Mouse (Mus musculus) liver, embryonic 14.5 days (tissue): ENCODE data around the gene Cct8l1. TPM values are rescaled to one million over a fixed set of nuclear protein-coding genes. Genes with fewer than 3 reads are reported as not detected.

ENCODE experiments used
- ATAC-seq: fragments of 200-750 bp; cut with Nextera tagmentation; 2 replicates; pipeline ENCODE4 v1.8.0; 2017; ENCODE audit warnings: moderate number of reproducible peaks, mild to moderate bottlenecking, moderate library complexity; ENCODE audit not compliant: insufficient read depth
- DNase-seq, 3 experiments: peaks; one replicate each; pipeline ENCODE4 v3.0.0-alpha.2; 2012 to 2013; ENCODE audit warnings: low read depth in 3 of 3, low spot score in 3 of 3
- H3K27ac ChIP-seq: fragments of 300-500 bp; sonication (generic); 2 replicates; pipeline ENCODE4 v1.5.1; 2014; ENCODE audit warnings: moderate library complexity, mild to moderate bottlenecking, control low read depth, inconsistent platforms
- H3K27me3 ChIP-seq: fragments of 300-500 bp; sonication (generic); 2 replicates; pipeline ENCODE4 v1.6.1; 2014; ENCODE audit warnings: mild to moderate bottlenecking, low read length, moderate library complexity; ENCODE audit not compliant: control insufficient read depth, insufficient read depth
- H3K36me3 ChIP-seq: fragments of 300-500 bp; sonication (generic); replicated peaks from 2 replicates; pipeline ENCODE4 v1.6.1; 2014; ENCODE audit warnings: low read depth; ENCODE audit not compliant: control insufficient read depth, insufficient read depth
- H3K4me1 ChIP-seq, 2 experiments: fragments of 200-500 bp in 1 of 2; fragments of 300-500 bp in 1 of 2; sonication (generic) in 1 of 2; replicated peaks; 2 replicates each; pipeline ENCODE4 v1.6.1; 2012 to 2014; ENCODE audit warnings: antibody characterized with exemption in 1 of 2, inconsistent platforms in 1 of 2, low read length in 1 of 2; ENCODE audit not compliant: control insufficient read depth in 2 of 2, insufficient read depth in 2 of 2
- H3K4me2 ChIP-seq: fragments of 300-500 bp; sonication (generic); 2 replicates; pipeline ENCODE4 v1.6.1; 2014; ENCODE audit warnings: low read depth, mild to moderate bottlenecking, control low read depth, moderate library complexity
- H3K4me3 ChIP-seq, 2 experiments: fragments of 200-500 bp in 1 of 2; fragments of 300-500 bp in 1 of 2; sonication (generic) in 1 of 2; 2 replicates each; pipeline ENCODE4 v1.5.1; 2012 to 2014; ENCODE audit warnings: low read depth in 2 of 2, low read length in 2 of 2, mild to moderate bottlenecking in 2 of 2, control low read depth in 1 of 2, inconsistent platforms in 1 of 2, moderate library complexity in 1 of 2; ENCODE audit not compliant: insufficient read depth in 1 of 2
- H3K9ac ChIP-seq: fragments of 300-500 bp; sonication (generic); replicated peaks from 2 replicates; pipeline ENCODE4 v1.6.1; 2014; ENCODE audit warnings: mild to moderate bottlenecking, control low read depth, moderate library complexity
- H3K9me3 ChIP-seq: fragments of 300-500 bp; sonication (generic); 2 replicates; pipeline ENCODE4 v1.6.1; 2016; ENCODE audit warnings: low read length, mixed read lengths; ENCODE audit not compliant: control insufficient read depth
- CTCF ChIP-seq: IDR thresholded peaks from 2 replicates; pipeline ENCODE4 v1.5.1; 2016; ENCODE audit warnings: antibody characterized with exemption, low read depth, control low read depth
- EP300 ChIP-seq: IDR thresholded peaks from 2 replicates; pipeline ENCODE4 v1.6.1; 2016; ENCODE audit warnings: antibody characterized with exemption, low read depth
- WGBS: fragments of 180-500 bp; shearing (Covaris S2); extraction: QIAGEN DNeasy Blood & Tissue Kit; methylation state at CpG from one replicate; pipeline ENCODE4 v1.1.7; 2014; ENCODE audit not compliant: insufficient replicate concordance; 5-methylcytosine and 5-hydroxymethylcytosine counted together
- polyA plus RNA-seq, 2 experiments: library from polyadenylated mRNA; depleted of rRNA in 1 of 2; stranded (reverse) in 1 of 2; unstranded in 1 of 2; fragments of >200 nt; fragmentation: Nextera tagmentation in 1 of 2; extraction: Ambion mirVana in 1 of 2; gene quantifications; 2 replicates each; pipeline versions ENCODE4 v1.2.1 to v1.2.3; 2012 to 2014

Gene Cct8l1
- polyA plus RNA-seq (2012; rRNA removed) (not detected in 2 replicates), polyA plus RNA-seq (2014; fragmentation: Nextera tagmentation; extraction: Ambion mirVana) (not detected in 2 replicates)

DNA sequence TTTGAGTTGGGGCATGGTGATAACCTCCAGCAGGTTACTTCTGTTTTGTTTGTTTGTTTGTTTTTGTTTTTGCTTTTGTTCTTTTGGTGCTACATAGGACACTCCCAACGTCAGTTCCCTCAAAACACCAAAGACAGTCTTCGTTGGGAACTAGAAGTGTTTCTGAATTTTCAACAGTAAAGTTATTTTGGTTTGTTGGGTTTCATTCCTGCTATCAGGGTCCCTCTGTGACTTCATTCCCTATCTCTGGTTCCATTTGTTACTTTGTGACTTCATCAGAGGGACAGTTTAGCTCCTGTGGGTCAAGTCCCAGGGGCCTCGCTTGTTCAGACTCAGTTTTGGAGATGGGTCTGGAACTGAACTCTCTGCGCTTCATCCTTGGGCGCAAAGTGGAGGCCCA, at the start of gene Cct8l1:
Gene Cct8l1, plus strand, starts transcription at position 301 of the 400 bp plus-strand sequence.
- no peak for ATAC-seq
- no peaks in the 10 kb centered on the region for H3K9me3 ChIP-seq

DNA sequence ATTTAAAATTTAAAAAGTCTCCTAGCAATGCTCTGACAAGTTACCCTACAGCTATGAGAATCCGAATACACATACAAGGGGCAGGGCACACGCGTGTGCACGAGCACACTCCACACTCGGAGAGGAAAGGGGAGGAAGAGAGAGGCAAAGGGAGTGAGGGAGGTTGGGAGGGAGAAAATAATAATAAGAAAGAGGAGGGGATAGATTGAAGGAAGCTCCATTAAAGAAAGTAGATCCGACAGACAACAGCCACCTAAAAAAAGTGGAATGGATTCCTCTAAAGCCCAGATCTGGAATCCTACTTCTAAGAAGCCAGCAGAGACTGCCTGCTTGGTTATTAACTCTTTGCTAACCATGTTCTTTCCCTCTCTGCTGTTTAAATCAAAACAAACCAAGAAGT, 43.8 kb upstream of the Cct8l1 start:
- no peak for ATAC-seq
- TF ChIP-seq EP300: no peak
- TF ChIP-seq CTCF: no peak
- no peak overlapping the region for H3K9ac ChIP-seq
- 15% methylated on average over 6 of the region's 6 CpGs for WGBS
- peak overlapping the region; percentile 11; the same call in 1 of the 2 replicates for H3K4me2 ChIP-seq
- H3K36me3 ChIP-seq: no peaks in the 10 kb centered on the region
- no peak for DNase-seq
- peaks cover 2 to 6% of the 10 kb centered on the region in 2 experiments; a peak in 2 of 4 replicates for H3K4me1 ChIP-seq
- H3K27me3 ChIP-seq: no peaks in the 10 kb centered on the region
- no peaks in the 10 kb centered on the region for H3K9me3 ChIP-seq
- no peak overlapping the region for H3K27ac ChIP-seq
- H3K4me3 ChIP-seq: peak overlapping the region in 1 of 2 experiments; percentile 55; a peak in 1 of 4 replicates

More for the DNA sequence above, at the start of gene Cct8l1:
- no peaks in the 10 kb centered on the region for H3K27me3 ChIP-seq
- no peak within 1 kb of the TSS for H3K27ac ChIP-seq
- H3K36me3 ChIP-seq: no peaks in the 10 kb centered on the region
- TF ChIP-seq CTCF (no peak), EP300 (no peak)
- no peak for DNase-seq
- H3K4me3 ChIP-seq: no peak within 1 kb of the TSS
- no peak within 1 kb of the TSS for H3K9ac ChIP-seq
- no peak within 1 kb of the TSS for H3K4me2 ChIP-seq
- H3K4me1 ChIP-seq: no peaks in the 10 kb centered on the region
- 72% methylated on average over 5 of the region's 5 CpGs for WGBS

DNA sequence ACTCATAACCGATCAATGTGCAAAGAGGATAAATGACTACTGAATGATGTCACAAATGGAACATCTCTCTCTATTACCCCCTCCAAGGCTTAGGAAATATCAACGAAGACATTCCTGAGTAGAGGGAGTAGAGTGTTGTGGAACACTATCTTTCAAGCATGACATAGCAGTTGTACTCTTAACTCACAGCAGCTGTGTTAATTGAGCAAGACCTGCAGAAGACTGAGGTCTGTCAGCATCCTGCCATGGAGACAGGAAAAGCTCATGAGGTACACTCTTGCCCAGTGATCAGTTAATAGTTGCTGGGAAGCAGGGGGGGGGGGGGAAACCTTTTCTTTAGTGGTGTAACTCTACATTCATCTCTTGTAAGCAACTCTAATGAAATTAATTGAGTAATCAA, 40.1 kb upstream of the Cct8l1 start:
- ATAC-seq (no peak), DNase-seq (no peak)
- Histone ChIP-seq H3K36me3 (no peaks in the 10 kb centered on the region), H3K4me1 (peaks cover 2 to 9% of the 10 kb centered on the region in 2 experiments; a peak in 2 of 4 replicates), H3K27me3 (no peaks in the 10 kb centered on the region), H3K4me3 (no peak overlapping the region), H3K27ac (no peak overlapping the region), H3K9ac (no peak overlapping the region), H3K9me3 (no peaks in the 10 kb centered on the region), H3K4me2 (no peak overlapping the region)
- TF ChIP-seq EP300: no peak
- TF ChIP-seq CTCF: no peak
- 44% methylated on average over 2 of the region's 2 CpGs for WGBS

DNA sequence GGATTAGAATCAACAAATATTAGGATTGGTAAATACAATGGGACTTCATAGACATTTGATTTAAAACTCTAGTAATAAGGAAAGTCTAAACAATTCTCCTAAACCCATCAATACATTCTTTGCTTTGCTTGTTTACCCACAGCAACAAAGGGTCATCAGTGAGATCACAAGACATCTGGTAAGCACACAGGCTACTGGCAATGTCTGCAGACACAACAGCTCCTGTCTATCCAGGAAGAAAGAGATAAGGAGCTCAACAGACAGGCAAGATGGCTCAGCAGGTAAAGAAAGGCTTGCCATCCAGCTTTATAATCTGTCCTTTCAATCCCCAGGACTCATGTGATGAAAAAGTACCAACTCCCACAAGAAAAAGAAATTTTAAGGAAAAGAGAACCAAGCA, 37.0 kb upstream of the Cct8l1 start:
- no peaks in the 10 kb centered on the region for H3K36me3 ChIP-seq
- TF ChIP-seq EP300 (no peak), CTCF (no peak)
- no peaks in the 10 kb centered on the region for H3K27me3 ChIP-seq
- ATAC-seq (no peak), DNase-seq (no peak)
- peaks cover 0 to 7% of the 10 kb centered on the region in 2 experiments; a peak in 1 of 4 replicates for H3K4me1 ChIP-seq
- no peak overlapping the region for H3K27ac ChIP-seq
- H3K9me3 ChIP-seq: no peaks in the 10 kb centered on the region
- no peak overlapping the region for H3K4me3 ChIP-seq
- no peak overlapping the region for H3K4me2 ChIP-seq
- no peak overlapping the region for H3K9ac ChIP-seq

DNA sequence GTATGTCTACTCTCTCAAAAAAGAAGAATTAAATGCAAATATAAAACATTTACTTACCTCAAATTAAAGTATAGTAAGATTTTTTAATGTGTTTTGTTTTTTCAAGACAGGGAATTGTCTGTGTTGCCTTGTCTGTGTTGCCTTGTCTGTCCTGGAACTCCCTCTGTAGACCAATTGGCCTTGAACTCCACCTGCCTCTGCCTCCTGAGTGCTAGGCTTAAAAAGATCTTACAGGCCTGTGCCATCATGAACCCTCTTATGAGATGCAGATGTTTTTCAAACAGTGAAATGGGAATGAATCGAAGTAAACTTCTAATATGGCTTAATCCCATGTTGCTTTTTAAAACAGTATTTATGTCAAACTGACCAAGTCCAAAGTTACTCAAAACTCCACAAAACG, 19.2 kb upstream of the Cct8l1 start:
- Histone ChIP-seq H3K27ac (peak overlapping the region; percentile 83; the same call in 1 of the 2 replicates), H3K4me1 (peaks cover 12% of the 10 kb centered on the region in 2 experiments), H3K9me3 (no peaks in the 10 kb centered on the region), H3K27me3 (no peaks in the 10 kb centered on the region), H3K9ac (peak overlapping the region; percentile 99), H3K4me3 (peak overlapping the region; percentile 40 to 97; a peak in 3 of 4 replicates), H3K4me2 (peak overlapping the region; percentile 99), H3K36me3 (no peaks in the 10 kb centered on the region)
- WGBS: 34% methylated on average over 2 of the region's 2 CpGs
- TF ChIP-seq EP300: no peak
- no peak for TF ChIP-seq CTCF
- ATAC-seq (no peak), DNase-seq (no peak)
